Mouse (Mus musculus) intestine, embryonic 14.5 days (tissue): ENCODE results near the gene Rab5b. TPM values are rescaled to one million over a fixed set of nuclear protein-coding genes. Genes with fewer than 3 reads are reported as not detected.

Source experiments
- ATAC-seq: fragments of 200-750 bp; cut with Nextera tagmentation; replicated peaks from 2 replicates; pipeline ENCODE4 v1.8.0; 2017; ENCODE audit warnings: low read depth, moderate number of reproducible peaks, moderate TSS enrichment, moderate library complexity; ENCODE audit not compliant: low FRiP score, low TSS enrichment
- DNase-seq: peaks from one replicate; pipeline ENCODE4 v3.0.0-alpha.2; 2018; ENCODE audit warnings: low spot score
- H3K27ac ChIP-seq: fragments of 300-500 bp; sonication (generic); 2 replicates; pipeline ENCODE4 v1.5.1; 2014; ENCODE audit warnings: low read depth, mild to moderate bottlenecking, control low read depth
- H3K27me3 ChIP-seq: fragments of 300-500 bp; sonication (generic); replicated peaks from 2 replicates; pipeline ENCODE4 v1.6.1; 2014; ENCODE audit warnings: low read length, control low read depth; ENCODE audit not compliant: control insufficient read depth, insufficient read depth
- H3K36me3 ChIP-seq: fragments of 300-500 bp; sonication (generic); 2 replicates; pipeline ENCODE4 v1.6.1; 2014; ENCODE audit warnings: low read length, control low read depth; ENCODE audit not compliant: control insufficient read depth, insufficient read depth
- H3K4me1 ChIP-seq: fragments of 300-500 bp; sonication (generic); replicated peaks from 2 replicates; pipeline ENCODE4 v1.6.1; 2014; ENCODE audit warnings: low read length, control low read depth, mixed read lengths; ENCODE audit not compliant: control insufficient read depth, insufficient read depth
- H3K4me2 ChIP-seq: fragments of 300-500 bp; sonication (generic); 2 replicates; pipeline ENCODE4 v1.6.1; 2014; ENCODE audit warnings: low read length
- H3K4me3 ChIP-seq: fragments of 300-500 bp; sonication (generic); 2 replicates; pipeline ENCODE4 v1.5.1; 2014; ENCODE audit warnings: low read depth, low read length, control low read depth, mixed read lengths
- H3K9ac ChIP-seq: fragments of 300-500 bp; sonication (generic); 2 replicates; pipeline ENCODE4 v1.6.1; 2014; ENCODE audit warnings: mild to moderate bottlenecking, low read length
- H3K9me3 ChIP-seq: fragments of 300-500 bp; sonication (generic); 2 replicates; pipeline ENCODE4 v1.6.1; 2016; ENCODE audit warnings: low read length, control low read depth; ENCODE audit not compliant: control insufficient read depth
- WGBS: fragments of 180-500 bp; shearing (Covaris S2); extraction: QIAGEN DNeasy Blood & Tissue Kit; methylation state at CpG from one replicate; pipeline ENCODE4 v1.1.7; 2014; 5-methylcytosine and 5-hydroxymethylcytosine counted together
- polyA plus RNA-seq: library from polyadenylated mRNA; unstranded; fragments of >200 nt; fragmentation: Nextera tagmentation; extraction: Ambion mirVana; gene quantifications from 2 replicates; pipeline ENCODE4 v1.2.1, GENCODE M21; 2014

Gene Rab5b
- polyA plus RNA-seq, 1 experiment from 2014 or later = 59.4 TPM

DNA sequence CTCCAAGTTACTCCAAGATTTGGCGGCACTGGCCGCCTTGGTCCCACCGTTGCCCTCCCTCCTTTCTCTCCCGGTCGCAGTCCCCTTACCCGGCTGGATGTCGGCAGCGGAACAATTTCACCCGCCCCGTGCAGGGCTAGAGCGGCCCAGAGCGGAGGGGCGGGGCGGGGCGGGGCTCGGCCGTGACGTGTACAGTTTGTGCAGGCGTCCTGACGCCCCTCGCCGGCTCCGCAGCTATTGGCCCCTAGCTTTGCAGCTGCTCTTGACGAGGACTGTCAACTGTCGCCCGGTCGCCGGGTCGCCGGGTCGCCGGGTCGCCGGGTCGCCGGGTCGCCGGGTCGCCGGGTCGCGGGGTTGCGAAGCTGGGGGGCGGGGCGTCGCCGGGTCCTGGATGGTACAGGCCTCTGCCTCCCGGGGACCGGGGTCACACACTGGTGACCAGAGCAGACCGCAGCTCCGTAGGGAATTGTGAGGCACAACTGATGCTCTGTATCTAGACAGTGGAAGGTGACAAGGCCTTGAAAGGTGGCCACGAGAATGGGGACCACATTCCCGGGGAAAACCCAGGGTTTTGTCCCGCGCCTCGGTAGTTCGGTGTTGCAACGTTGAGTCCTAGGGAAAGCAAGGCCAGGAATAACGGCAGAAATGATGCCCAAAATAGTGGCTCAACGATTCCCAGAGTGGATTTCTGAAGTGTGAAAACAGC lies 22.1 kb downstream of the Rab5b start, which contains the start of gene Suox:
Suox (minus strand) TSS at position 311 of the 706 bp plus-strand sequence.
- Histone ChIP-seq H3K27ac (peak within 1 kb of the TSS; percentile 57), H3K9ac (peak within 1 kb of the TSS; percentile 31), H3K4me1 (peaks cover 4% of the 10 kb centered on the region; the same call in 1 of the 2 replicates), H3K4me3 (peak within 1 kb of the TSS; percentile 66), H3K36me3 (peaks cover 11% of the 10 kb centered on the region; the same call in 1 of the 2 replicates), H3K27me3 (no peaks in the 10 kb centered on the region), H3K9me3 (no peaks in the 10 kb centered on the region), H3K4me2 (peak within 1 kb of the TSS; percentile 87)
- peak; percentile 94 for DNase-seq
- under 1% methylated on average over 60 of the region's 60 CpGs for WGBS
- ATAC-seq = peak; percentile 90

DNA sequence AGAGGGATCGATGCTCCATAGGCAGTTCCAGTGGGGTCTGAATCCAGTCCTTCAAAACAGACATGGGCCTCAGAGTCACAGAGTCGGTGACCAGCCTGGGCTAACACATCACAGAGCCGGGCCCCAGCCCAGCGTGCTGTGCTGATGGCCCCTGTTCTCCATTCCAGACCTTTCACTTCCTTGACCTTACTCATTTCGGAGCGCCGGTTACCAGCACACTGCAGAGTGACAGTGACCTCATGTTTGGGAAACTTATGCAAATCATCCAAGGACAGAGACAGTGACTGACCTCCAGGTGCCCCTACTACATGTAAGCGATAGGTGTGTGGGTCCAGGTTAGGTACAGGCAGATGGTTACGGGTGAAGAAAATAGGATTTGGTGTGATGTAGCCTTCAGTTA lies 24.9 kb downstream of the Rab5b start:
- ATAC-seq = no peak
- H3K9me3 ChIP-seq = no peaks in the 10 kb centered on the region
- H3K9ac ChIP-seq = no peak overlapping the region
- peaks cover 4% of the 10 kb centered on the region; the same call in 1 of the 2 replicates for H3K4me1 ChIP-seq
- no peaks in the 10 kb centered on the region for H3K27me3 ChIP-seq
- no peak overlapping the region for H3K4me3 ChIP-seq
- no peak for DNase-seq
- no peak overlapping the region for H3K4me2 ChIP-seq
- WGBS = 92% methylated on average over 9 of the region's 9 CpGs
- no peak overlapping the region for H3K27ac ChIP-seq
- H3K36me3 ChIP-seq = peaks cover 6% of the 10 kb centered on the region; the same call in 1 of the 2 replicates

DNA sequence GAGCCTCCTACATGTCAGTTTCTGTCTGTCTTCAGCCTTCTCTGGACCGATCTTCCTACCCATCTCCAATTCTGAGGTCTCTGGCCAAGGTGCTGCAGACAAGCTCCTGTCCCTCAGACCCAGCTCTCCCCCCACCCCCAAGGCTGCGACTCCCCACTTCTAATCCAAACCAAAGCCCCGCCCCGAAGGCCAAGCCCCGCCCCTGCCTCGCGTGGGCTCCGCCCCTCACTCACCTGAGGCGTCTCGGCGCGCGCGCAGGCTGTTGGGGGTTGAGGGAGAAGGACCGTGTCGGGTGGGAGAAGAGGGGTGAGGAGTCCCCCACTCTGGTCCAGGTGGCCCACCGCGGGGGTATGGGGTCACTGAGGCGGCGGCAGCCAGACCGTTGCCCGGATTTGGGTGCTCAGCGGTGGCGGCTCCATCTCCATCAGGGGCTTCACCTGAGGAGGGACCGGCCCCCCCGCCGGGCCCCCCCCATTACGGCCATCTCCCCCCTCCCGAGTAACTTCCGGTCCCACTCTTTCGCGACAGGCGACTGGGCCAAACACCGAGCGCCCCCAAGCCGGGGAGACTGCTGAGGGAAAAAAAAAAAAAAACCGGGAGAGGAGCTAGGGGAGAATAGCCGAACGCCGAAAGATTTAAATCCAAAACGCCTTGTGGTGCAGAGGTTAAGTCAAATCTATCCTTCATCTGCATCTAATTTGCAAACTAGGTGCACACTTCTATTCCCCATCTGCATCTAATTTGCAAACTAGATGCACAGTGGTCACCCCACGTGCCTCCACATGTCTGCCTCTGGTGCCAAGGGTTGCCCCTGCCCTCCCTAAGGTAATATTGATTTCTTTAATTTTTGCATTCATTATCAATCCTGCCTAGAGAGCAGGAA lies 27.0 kb downstream of the Rab5b start:
- under 1% methylated on average over 42 of the region's 42 CpGs for WGBS
- H3K27ac ChIP-seq = 0 out of 2 replicates have a peak overlapping the region, but pooled peaks have one; percentile 28
- no peaks in the 10 kb centered on the region for H3K9me3 ChIP-seq
- H3K36me3 ChIP-seq = peaks cover 6% of the 10 kb centered on the region; the same call in 1 of the 2 replicates
- peak; percentile 57 for ATAC-seq
- peak overlapping the region; percentile 68 for H3K9ac ChIP-seq
- peak; percentile 82 for DNase-seq
- peak overlapping the region; percentile 66 for H3K4me2 ChIP-seq
- peak overlapping the region; percentile 74 for H3K4me3 ChIP-seq
- no peaks in the 10 kb centered on the region for H3K27me3 ChIP-seq
- H3K4me1 ChIP-seq = no peaks in the 10 kb centered on the region; the same call in 1 of the 2 replicates

DNA sequence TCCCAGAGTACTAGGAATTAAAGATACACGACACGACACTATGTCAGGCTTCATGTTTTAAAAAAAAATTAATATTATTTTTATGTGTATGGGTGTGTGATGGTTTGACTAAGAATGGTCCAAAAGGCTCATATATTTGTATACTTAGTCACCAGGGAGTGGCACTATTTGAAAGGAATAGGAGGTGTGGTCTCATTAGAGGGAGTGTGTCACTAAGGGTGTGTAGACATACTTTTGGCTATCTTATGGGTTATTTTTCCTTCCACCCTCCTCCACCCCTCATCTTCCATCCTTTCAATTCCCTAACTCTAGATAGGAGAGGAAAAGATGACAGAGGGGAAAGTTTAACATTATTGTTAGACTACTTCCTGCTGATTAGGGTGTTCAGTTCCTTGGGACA lies 30.3 kb downstream of the Rab5b start:
- WGBS = 94% methylated on average over 2 of the region's 2 CpGs
- no peak overlapping the region for H3K4me2 ChIP-seq

DNA sequence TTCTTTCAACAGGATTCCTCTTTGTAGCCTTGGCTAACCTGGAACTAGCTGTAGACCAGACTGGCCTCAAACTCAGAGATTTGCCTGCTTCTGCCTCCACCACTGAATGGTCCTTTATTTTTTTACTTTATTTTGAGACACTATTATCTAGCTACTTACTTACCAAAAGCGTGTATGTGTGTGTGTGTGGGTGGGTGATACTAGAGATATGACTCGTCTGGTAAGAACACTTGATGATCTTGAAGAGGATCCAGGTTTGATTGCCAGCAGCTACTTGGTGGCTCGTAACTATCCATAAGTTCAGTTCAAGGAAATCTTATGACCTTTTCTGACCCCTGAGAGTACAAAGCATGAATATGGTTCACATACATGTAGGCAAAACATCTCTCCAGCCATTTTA lies 30.8 kb downstream of the Rab5b start:
- Histone ChIP-seq H3K36me3 (no peaks in the 10 kb centered on the region), H3K9ac (no peak overlapping the region), H3K4me1 (no peaks in the 10 kb centered on the region), H3K27me3 (no peaks in the 10 kb centered on the region), H3K4me2 (no peak overlapping the region), H3K9me3 (no peaks in the 10 kb centered on the region), H3K27ac (no peak overlapping the region), H3K4me3 (no peak overlapping the region)
- ATAC-seq (no peak), DNase-seq (no peak)
- 90% methylated on average over 3 of the region's 3 CpGs for WGBS

More for the DNA sequence above, 30.3 kb downstream of the Rab5b start:
- ATAC-seq = no peak
- H3K27ac ChIP-seq = no peak overlapping the region
- H3K36me3 ChIP-seq = no peaks in the 10 kb centered on the region
- no peaks in the 10 kb centered on the region for H3K9me3 ChIP-seq
- no peak overlapping the region for H3K4me3 ChIP-seq
- no peak for DNase-seq
- H3K4me1 ChIP-seq = no peaks in the 10 kb centered on the region
- no peak overlapping the region for H3K9ac ChIP-seq
- H3K27me3 ChIP-seq = no peaks in the 10 kb centered on the region

DNA sequence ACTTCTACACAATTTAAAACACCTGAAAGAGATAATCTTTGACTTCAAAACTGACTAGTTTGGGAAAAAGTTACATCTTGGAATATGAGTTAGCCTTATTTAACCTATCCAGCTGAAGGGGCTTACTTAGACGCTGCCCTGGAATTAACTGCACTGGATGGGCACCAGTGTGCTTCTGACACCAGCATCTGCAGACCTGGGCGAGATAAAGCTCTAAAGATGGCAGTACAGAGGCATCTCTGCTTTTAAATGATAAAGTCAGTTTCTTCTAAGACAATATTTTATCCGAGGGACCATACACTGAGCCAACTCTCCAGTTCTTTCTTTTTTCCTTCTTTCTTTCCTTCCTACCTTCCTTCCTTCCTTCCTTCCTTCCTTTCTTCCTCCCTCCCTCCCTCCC lies 31.3 kb downstream of the Rab5b start:
- Histone ChIP-seq H3K4me3 (no peak overlapping the region), H3K9ac (no peak overlapping the region), H3K27ac (no peak overlapping the region), H3K4me2 (no peak overlapping the region), H3K27me3 (no peaks in the 10 kb centered on the region), H3K4me1 (no peaks in the 10 kb centered on the region), H3K36me3 (no peaks in the 10 kb centered on the region), H3K9me3 (no peaks in the 10 kb centered on the region)
- ATAC-seq (no peak), DNase-seq (no peak)
- WGBS = 68% methylated on average over 3 of the region's 3 CpGs

DNA sequence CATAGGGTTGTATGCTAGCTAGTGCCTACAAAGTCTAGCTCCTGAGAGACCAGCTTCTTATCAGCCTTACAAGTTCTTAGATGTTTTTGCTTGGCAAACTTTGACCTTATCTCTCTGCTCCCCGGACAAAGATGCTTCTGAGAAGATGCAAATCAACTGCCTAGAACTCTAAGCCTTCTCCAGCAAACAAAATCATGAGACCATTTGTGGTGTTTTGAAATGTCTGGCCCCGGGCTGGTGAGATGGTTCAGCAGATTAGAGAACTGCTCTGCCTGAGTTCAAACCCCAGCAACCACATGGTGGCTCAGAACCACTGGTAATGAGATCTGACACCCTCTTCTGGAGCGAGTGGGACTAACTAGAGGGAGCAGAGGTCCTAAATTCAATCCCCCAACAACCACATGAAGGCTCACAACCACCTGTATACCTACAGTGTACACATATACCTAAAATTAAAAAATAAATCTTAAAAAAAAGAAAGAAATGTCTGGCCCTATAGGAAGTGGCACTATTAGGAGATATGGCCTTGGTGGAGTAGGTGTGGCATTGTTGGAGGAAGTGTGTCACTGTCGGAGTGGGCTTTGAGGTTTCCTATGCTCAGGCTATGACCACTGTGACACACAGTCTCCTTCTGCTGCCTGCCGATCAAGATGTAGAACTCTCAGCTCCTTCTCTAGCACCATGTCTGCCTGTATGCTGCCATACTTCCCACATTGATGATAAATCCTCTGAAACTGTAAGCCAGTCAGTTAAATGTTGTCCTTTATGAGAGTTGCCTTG lies 32.4 kb downstream of the Rab5b start:
- Histone ChIP-seq H3K4me2 (no peak overlapping the region), H3K27me3 (no peaks in the 10 kb centered on the region), H3K36me3 (no peaks in the 10 kb centered on the region), H3K9me3 (no peaks in the 10 kb centered on the region), H3K27ac (no peak overlapping the region), H3K4me1 (no peaks in the 10 kb centered on the region), H3K9ac (no peak overlapping the region), H3K4me3 (no peak overlapping the region)
- DNase-seq (no peak), ATAC-seq (no peak)
- 59% methylated on average over 5 of the region's 5 CpGs for WGBS

DNA sequence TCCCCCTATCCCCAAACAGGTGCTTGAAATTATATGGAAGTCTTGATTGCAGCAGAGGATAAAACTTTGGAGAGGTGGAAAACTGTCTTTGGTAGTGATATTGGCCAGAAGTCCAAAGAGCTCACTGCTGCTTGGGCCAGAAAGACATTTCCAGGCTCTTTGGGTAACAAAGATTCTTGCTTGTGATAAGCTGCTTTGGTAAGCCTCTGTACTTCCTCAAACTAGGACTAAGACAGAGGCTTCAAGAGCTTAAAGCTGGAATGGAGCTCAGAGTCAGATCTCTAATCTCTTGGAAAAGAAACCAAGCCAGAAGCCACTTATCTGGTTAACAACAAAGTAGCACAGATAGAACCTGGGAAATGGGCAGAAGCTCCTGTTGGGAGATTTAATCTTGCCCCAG lies 33.6 kb downstream of the Rab5b start:
- no peak for ATAC-seq
- H3K4me3 ChIP-seq = no peak overlapping the region
- H3K4me2 ChIP-seq = no peak overlapping the region
- DNase-seq = no peak
- no peaks in the 10 kb centered on the region for H3K4me1 ChIP-seq
- H3K36me3 ChIP-seq = no peaks in the 10 kb centered on the region
- H3K27me3 ChIP-seq = no peaks in the 10 kb centered on the region
- H3K27ac ChIP-seq = no peak overlapping the region
- H3K9me3 ChIP-seq = no peaks in the 10 kb centered on the region
- H3K9ac ChIP-seq = no peak overlapping the region
